Mouse (Mus musculus) heart, adult 2 months (tissue): Measurements from ENCODE around the gene Gstm4.

Experiments
- CTCF ChIP-seq: fragments of 200-600 bp; IDR thresholded peaks from 2 replicates; pipeline ENCODE4 v1.8.1; 2022; ENCODE audit warnings: antibody characterized with exemption, mild to moderate bottlenecking, moderate library complexity
- EP300 ChIP-seq: fragments of 200-500 bp; IDR thresholded peaks from 2 replicates; pipeline ENCODE4 v1.6.1; 2011; ENCODE audit warnings: low read depth, low read length, control low read depth; ENCODE audit not compliant: insufficient read depth
- POLR2A ChIP-seq: fragments of 200-500 bp; IDR thresholded peaks from 2 replicates; pipeline ENCODE4 v1.6.1; 2011; ENCODE audit warnings: mild to moderate bottlenecking, low read depth, low read length, control low read depth; ENCODE audit not compliant: insufficient read depth

DNA sequence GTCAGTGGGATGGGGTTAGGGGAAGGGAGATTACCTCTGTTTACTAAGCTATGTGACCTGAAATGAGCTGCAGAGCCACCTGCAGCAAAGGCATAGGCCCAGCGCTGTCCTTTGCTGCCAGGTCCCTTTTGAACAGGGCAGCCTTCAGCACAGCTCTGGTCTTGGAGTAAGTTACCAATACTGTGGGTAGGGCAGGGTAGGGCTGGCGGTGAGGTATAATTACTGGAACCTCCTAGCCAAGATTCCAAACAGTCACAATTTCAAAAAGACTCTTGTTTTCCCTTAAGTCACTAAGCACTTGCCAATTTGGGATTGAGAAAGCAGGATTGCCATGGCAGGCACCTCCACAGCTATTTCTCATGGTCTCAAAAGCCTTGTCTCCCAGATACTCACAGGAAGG lies 45.9 kb upstream of the Gstm4 start:
- no peak for TF ChIP-seq EP300
- no peak for TF ChIP-seq CTCF
- TF ChIP-seq POLR2A, result no peak
